Mouse (Mus musculus): ENCODE measurements around the gene Nup107. TPM values are rescaled to one million over a fixed set of nuclear protein-coding genes. Genes with fewer than 3 reads are reported as not detected.
"Not testable (repeated sequence)": the region's sequence is repeated elsewhere in the genome, so short reads cannot be mapped to it uniquely, and the experiment has no call there.

Nup107 gene
- polyA plus RNA-seq, 1 experiment from 2014 or later = 58.8 TPM

- 91% methylated on average over 16 of the region's 16 CpGs for WGBS
Observed at GRCm38 (mm10) chr10:117766111-117766895, 26.2 kb downstream of the Nup107 start.

GRCm38 (mm10) chr10:117765116-117765894, 27.2 kb downstream of the Nup107 start:
- no peaks in the 10 kb centered on the region for H3K4me1 ChIP-seq (replicated peaks)
- H3K4me2 ChIP-seq (replicated peaks) = no peak overlapping the region
- no peak overlapping the region for H3K27ac ChIP-seq
- ATAC-seq = no peak
- 93% methylated on average over 11 of the region's 11 CpGs for WGBS
- peaks cover 33% of the 10 kb centered on the region for H3K36me3 ChIP-seq
- H3K27me3 ChIP-seq (replicated peaks) = no peaks in the 10 kb centered on the region
- no peak overlapping the region for H3K4me3 ChIP-seq (replicated peaks)
- H3K9me3 ChIP-seq = no peaks in the 10 kb centered on the region
- H3K9ac ChIP-seq = no peak overlapping the region

More at GRCm38 (mm10) chr10:117766111-117766895, 26.2 kb downstream of the Nup107 start:
- H3K27ac ChIP-seq = no peak overlapping the region
- H3K4me1 ChIP-seq (replicated peaks) = no peaks in the 10 kb centered on the region
- no peaks in the 10 kb centered on the region for H3K9me3 ChIP-seq
- peaks cover 31% of the 10 kb centered on the region for H3K36me3 ChIP-seq
- no peak overlapping the region for H3K4me3 ChIP-seq (replicated peaks)
- no peak overlapping the region for H3K4me2 ChIP-seq (replicated peaks)
- H3K27me3 ChIP-seq (replicated peaks) = no peaks in the 10 kb centered on the region
- no peak overlapping the region for H3K9ac ChIP-seq
- ATAC-seq = no peak

- Histone ChIP-seq H3K4me1 (replicated peaks) (no peaks in the 10 kb centered on the region), H3K9me3 (no peaks in the 10 kb centered on the region), H3K36me3 (peaks cover 29% of the 10 kb centered on the region), H3K27ac (no peak overlapping the region), H3K4me2 (replicated peaks) (no peak overlapping the region), H3K27me3 (replicated peaks) (no peaks in the 10 kb centered on the region), H3K4me3 (replicated peaks) (no peak overlapping the region), H3K9ac (no peak overlapping the region)
- WGBS = 84% methylated on average over 6 of the region's 6 CpGs
- ATAC-seq = no peak
Observed at GRCm38 (mm10) chr10:117764598-117764997, 27.9 kb downstream of the Nup107 start.

- H3K9ac ChIP-seq = no peak overlapping the region
- H3K27ac ChIP-seq = no peak overlapping the region
- no peak for ATAC-seq
- H3K36me3 ChIP-seq = peaks cover 35% of the 10 kb centered on the region
- no peaks in the 10 kb centered on the region for H3K4me1 ChIP-seq (replicated peaks)
- no peak overlapping the region for H3K4me2 ChIP-seq (replicated peaks)
- no peak overlapping the region for H3K4me3 ChIP-seq (replicated peaks)
- no peaks in the 10 kb centered on the region for H3K9me3 ChIP-seq
- WGBS = 96% methylated on average over 16 of the region's 16 CpGs
- no peaks in the 10 kb centered on the region for H3K27me3 ChIP-seq (replicated peaks)
Observed at GRCm38 (mm10) chr10:117763588-117764190, 28.8 kb downstream of the Nup107 start.

DNA sequence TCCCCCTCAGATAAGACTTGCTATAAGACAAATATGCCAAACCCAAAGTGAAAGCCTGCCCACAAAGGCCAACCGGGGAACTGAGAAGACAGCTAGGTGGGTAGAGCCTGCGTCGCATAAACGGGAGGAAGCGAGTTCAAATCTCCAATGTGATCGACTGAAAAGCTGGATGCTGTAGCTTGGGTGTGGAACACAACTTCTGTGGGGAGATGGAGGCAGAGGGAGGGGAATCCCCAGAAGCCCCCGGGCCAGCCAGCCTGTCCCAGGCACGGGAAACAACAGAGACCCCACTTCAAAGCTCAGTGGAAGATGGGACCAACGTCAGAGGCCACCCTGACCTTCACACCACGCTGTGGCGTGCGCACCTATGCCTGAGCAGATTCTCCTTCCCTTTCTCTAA, 29.5 kb downstream of the Nup107 start:
- Histone ChIP-seq H3K4me2 (replicated peaks) (no peak overlapping the region), H3K4me1 (replicated peaks) (no peaks in the 10 kb centered on the region), H3K9me3 (no peaks in the 10 kb centered on the region), H3K9ac (no peak overlapping the region), H3K4me3 (replicated peaks) (no peak overlapping the region), H3K27ac (no peak overlapping the region), H3K36me3 (peaks cover 36% of the 10 kb centered on the region), H3K27me3 (replicated peaks) (no peaks in the 10 kb centered on the region)
- WGBS = 95% methylated on average over 12 of the region's 12 CpGs
- no peak for ATAC-seq

DNA sequence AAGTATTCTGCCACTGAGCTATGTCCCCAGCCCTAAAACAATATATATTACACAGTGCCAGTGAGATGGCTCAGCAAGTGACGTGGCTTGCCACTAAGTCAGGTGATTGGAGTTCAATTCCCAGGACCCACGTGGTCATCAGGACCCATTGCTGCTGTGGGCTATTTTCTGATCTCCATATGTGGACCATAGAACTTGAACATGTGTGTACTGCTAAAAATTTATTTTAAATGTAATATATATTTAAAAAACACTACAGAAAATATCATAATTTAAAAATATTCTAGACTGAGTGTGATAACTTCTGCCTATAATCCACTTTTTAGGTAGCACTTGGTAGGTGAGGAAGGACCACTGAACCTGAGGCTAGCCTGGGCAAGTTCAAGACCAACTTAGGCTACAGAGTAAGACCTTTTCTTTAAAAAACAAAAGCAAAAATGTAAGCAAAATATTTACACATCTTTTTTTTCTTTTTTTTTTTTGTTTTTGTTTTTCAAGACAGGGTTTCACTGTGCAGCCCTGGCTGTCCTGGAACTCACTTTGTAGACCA, 30.1 kb downstream of the Nup107 start:
- H3K36me3 ChIP-seq = peaks cover 36% of the 10 kb centered on the region
- H3K9me3 ChIP-seq = no peaks in the 10 kb centered on the region
- H3K4me2 ChIP-seq (replicated peaks) = no peak overlapping the region
- no peaks in the 10 kb centered on the region for H3K27me3 ChIP-seq (replicated peaks)
- no peak overlapping the region for H3K27ac ChIP-seq
- no peak for ATAC-seq
- no peak overlapping the region for H3K4me3 ChIP-seq (replicated peaks)
- H3K4me1 ChIP-seq (replicated peaks) = no peaks in the 10 kb centered on the region
- 88% methylated on average over 2 of the region's 2 CpGs for WGBS
- no peak overlapping the region for H3K9ac ChIP-seq

DNA sequence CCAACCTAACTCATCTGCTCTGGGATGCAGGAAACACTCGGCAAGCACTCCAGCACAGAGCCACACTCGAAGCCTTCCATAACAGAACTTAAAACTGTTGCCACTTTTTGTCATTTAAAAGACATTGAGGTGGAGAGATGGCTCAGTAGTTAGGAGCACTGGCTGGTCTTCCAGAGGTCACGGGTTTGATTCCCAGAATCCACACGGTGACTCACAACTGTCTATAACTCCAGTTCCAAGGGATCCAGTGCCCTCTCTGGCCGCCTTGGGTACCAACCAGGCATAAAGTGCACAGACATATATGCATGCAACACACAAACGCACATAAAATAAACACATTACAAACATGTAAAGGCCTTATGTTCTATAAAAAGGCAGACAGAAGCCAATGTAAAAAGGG, 31.0 kb downstream of the Nup107 start:
- peaks cover 42% of the 10 kb centered on the region for H3K36me3 ChIP-seq
- ATAC-seq = no peak

DNA sequence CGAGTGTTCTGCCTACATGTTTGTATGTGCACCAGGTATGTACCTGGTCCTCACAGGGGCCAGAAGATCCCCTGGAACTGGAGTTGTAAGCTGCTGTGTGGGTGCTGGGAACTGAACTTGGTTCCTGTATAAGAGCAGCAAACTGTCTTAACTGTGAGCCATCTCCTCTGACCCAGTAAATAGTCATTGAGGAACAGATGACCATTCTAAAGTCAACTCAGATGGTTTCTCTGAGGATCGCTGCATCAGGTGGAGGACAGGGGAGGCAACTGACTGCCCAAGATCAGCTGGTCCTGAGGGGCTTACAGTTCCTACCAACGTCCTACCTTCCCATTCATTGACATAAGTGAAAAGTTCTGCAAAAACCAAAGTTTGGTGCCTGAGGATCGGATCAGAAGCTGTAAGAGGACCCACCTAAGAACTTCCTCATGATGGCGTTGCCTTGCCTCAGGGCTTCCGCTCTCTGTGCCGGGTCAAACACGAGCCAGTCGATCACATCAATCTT, 31.6 kb downstream of the Nup107 start:
- H3K9me3 ChIP-seq = no peaks in the 10 kb centered on the region
- no peak overlapping the region for H3K4me2 ChIP-seq (replicated peaks)
- no peak overlapping the region for H3K4me3 ChIP-seq (replicated peaks)
- H3K27ac ChIP-seq = no peak overlapping the region
- 93% methylated on average over 9 of the region's 9 CpGs for WGBS
- peaks cover 45% of the 10 kb centered on the region for H3K36me3 ChIP-seq
- no peak for ATAC-seq
- H3K9ac ChIP-seq = no peak overlapping the region
- no peaks in the 10 kb centered on the region for H3K27me3 ChIP-seq (replicated peaks)
- H3K4me1 ChIP-seq (replicated peaks) = no peaks in the 10 kb centered on the region

More for the DNA sequence above, 31.0 kb downstream of the Nup107 start:
- H3K27ac ChIP-seq = no peak overlapping the region
- no peak overlapping the region for H3K9ac ChIP-seq
- H3K9me3 ChIP-seq = no peaks in the 10 kb centered on the region
- WGBS = 89% methylated on average over 6 of the region's 6 CpGs
- H3K4me3 ChIP-seq (replicated peaks) = no peak overlapping the region
- no peaks in the 10 kb centered on the region for H3K27me3 ChIP-seq (replicated peaks)
- no peak overlapping the region for H3K4me2 ChIP-seq (replicated peaks)
- H3K4me1 ChIP-seq (replicated peaks) = no peaks in the 10 kb centered on the region

DNA sequence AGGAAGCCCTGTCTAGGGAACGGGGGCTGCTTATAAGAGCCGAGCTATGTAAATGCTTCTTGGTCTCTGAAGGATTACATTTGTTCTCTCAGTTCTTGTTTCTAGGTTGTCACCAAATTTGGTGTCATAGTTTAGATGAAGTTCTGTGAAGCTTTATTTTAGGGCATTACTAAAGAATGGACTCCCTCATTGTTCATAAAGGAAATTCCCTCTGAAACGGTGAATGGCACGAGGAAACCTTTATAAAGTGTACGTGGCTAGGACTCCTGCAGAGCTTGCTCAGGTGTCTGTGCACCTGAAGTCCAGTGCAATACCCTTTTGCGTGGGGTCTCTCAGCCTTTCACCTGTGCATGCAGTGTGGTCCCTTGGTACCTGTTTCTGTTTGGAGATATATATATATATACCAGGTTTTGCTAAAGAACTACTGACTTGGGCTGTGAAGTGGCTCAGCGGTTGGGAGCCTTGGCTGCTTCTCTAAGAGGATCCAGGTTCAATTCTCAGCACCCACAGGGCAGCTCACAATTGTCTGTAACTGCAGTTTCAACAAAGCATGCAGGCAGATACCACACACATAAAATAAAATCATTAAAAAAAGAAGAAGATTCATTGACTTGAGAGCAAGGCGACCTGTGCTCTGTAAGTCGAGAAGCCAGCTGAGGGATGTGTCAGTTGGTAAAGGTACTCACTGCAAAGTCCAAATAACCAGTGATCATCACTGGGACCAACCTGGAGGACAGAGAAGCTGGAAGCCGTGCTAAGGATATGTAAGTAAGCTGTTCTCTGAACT, 32.5 kb downstream of the Nup107 start:
- H3K36me3 ChIP-seq = peaks cover 45% of the 10 kb centered on the region
- H3K4me3 ChIP-seq (replicated peaks) = no peak overlapping the region
- no peak overlapping the region for H3K4me2 ChIP-seq (replicated peaks)
- 90% methylated on average over 10 of the region's 10 CpGs for WGBS
- ATAC-seq = no peak
- H3K27ac ChIP-seq = no peak overlapping the region
- H3K9me3 ChIP-seq = no peaks in the 10 kb centered on the region
- no peaks in the 10 kb centered on the region for H3K4me1 ChIP-seq (replicated peaks)
- H3K9ac ChIP-seq = no peak overlapping the region
- H3K27me3 ChIP-seq (replicated peaks) = no peaks in the 10 kb centered on the region

GRCm38 (mm10) chr10:117758749-117759727, 33.5 kb downstream of the Nup107 start:
- Histone ChIP-seq H3K9me3 (no peaks in the 10 kb centered on the region), H3K27ac (no peak overlapping the region), H3K9ac (no peak overlapping the region), H3K4me3 (replicated peaks) (no peak overlapping the region), H3K4me1 (replicated peaks) (no peaks in the 10 kb centered on the region), H3K27me3 (replicated peaks) (no peaks in the 10 kb centered on the region), H3K36me3 (peaks cover 48% of the 10 kb centered on the region), H3K4me2 (replicated peaks) (no peak overlapping the region)
- WGBS = 88% methylated on average over 18 of the region's 18 CpGs
- no peak for ATAC-seq

- not testable (repeated sequence) for ATAC-seq; H3K4me1 ChIP-seq (replicated peaks); H3K4me3 ChIP-seq (replicated peaks); H3K9me3 ChIP-seq; H3K27ac ChIP-seq; H3K27me3 ChIP-seq (replicated peaks); H3K4me2 ChIP-seq (replicated peaks); H3K9ac ChIP-seq
- 95% methylated on average over 3 of the region's 3 CpGs for WGBS
- peaks cover 48% of the 10 kb centered on the region for H3K36me3 ChIP-seq
Observed at GRCm38 (mm10) chr10:117758344-117758743, 34.2 kb downstream of the Nup107 start.

Measured in intestine, embryonic 15.5 days (tissue).